Mouse (Mus musculus) neural tube, embryonic 13.5 days (tissue): ENCODE results near the gene Cx3cl1. TPM values are rescaled to one million over a fixed set of nuclear protein-coding genes. Genes with fewer than 3 reads are reported as not detected.

Source experiments
- ATAC-seq: fragments of 200-750 bp; cut with Nextera tagmentation; 2 replicates; pipeline ENCODE4 v1.8.0; 2017; ENCODE audit warnings: low read depth, mild to moderate bottlenecking, moderate TSS enrichment, moderate library complexity
- H3K27ac ChIP-seq: fragments of 300-500 bp; sonication (generic); replicated peaks from 2 replicates; pipeline ENCODE4 v1.5.1; 2015; ENCODE audit warnings: moderate library complexity, mild to moderate bottlenecking, inconsistent platforms
- H3K27me3 ChIP-seq: fragments of 300-500 bp; sonication (generic); 2 replicates; pipeline ENCODE4 v1.6.1; 2015; ENCODE audit warnings: mild to moderate bottlenecking, inconsistent platforms
- H3K36me3 ChIP-seq: fragments of 300-500 bp; sonication (generic); 2 replicates; pipeline ENCODE4 v1.6.1; 2015; ENCODE audit warnings: mild to moderate bottlenecking, inconsistent platforms
- H3K4me1 ChIP-seq: fragments of 300-500 bp; sonication (generic); replicated peaks from 2 replicates; pipeline ENCODE4 v1.6.1; 2015; ENCODE audit warnings: inconsistent platforms
- H3K4me2 ChIP-seq: fragments of 300-500 bp; sonication (generic); 2 replicates; pipeline ENCODE4 v1.6.1; 2015; ENCODE audit warnings: inconsistent platforms, mild to moderate bottlenecking, moderate library complexity
- H3K4me3 ChIP-seq: fragments of 300-500 bp; sonication (generic); 2 replicates; pipeline ENCODE4 v1.5.1; 2015; ENCODE audit warnings: mild to moderate bottlenecking, inconsistent platforms
- H3K9ac ChIP-seq: fragments of 300-500 bp; sonication (generic); 2 replicates; pipeline ENCODE4 v1.6.1; 2015; ENCODE audit warnings: moderate library complexity, mild to moderate bottlenecking, inconsistent platforms
- H3K9me3 ChIP-seq: fragments of 300-500 bp; sonication (generic); 2 replicates; pipeline ENCODE4 v1.6.1; 2016; ENCODE audit warnings: inconsistent platforms
- WGBS: fragments of 180-500 bp; shearing (Covaris S2); methylation state at CpG from one replicate; pipeline ENCODE4 v1.1.7; 2015; 5-methylcytosine and 5-hydroxymethylcytosine counted together
- polyA plus RNA-seq: library from polyadenylated mRNA; unstranded; fragments of >200 nt; fragmentation: Nextera tagmentation; extraction: Ambion mirVana; gene quantifications from 2 replicates; pipeline ENCODE4 v1.2.1, GENCODE M21; 2015

Cx3cl1 gene
- polyA plus RNA-seq, 1 experiment from 2014 or later, result 17.9 TPM

GRCm38 (mm10) chr8:94807506-94807905, 35.7 kb downstream of the Cx3cl1 start:
- no peak overlapping the region for H3K4me2 ChIP-seq
- H3K36me3 ChIP-seq, result no peaks in the 10 kb centered on the region
- H3K4me1 ChIP-seq, result peaks cover 9% of the 10 kb centered on the region; the same call in 1 of the 2 replicates
- H3K9me3 ChIP-seq, result no peaks in the 10 kb centered on the region
- no peak overlapping the region for H3K27ac ChIP-seq
- no peak for ATAC-seq
- no peak overlapping the region for H3K4me3 ChIP-seq
- WGBS, result 43% methylated on average over 7 of the region's 7 CpGs
- no peak overlapping the region for H3K9ac ChIP-seq
- H3K27me3 ChIP-seq, result no peaks in the 10 kb centered on the region; the same call in 1 of the 2 replicates

GRCm38 (mm10) chr8:94808372-94808771, 36.6 kb downstream of the Cx3cl1 start:
- 80% methylated on average over 6 of the region's 6 CpGs for WGBS
- Histone ChIP-seq H3K9me3 (no peaks in the 10 kb centered on the region), H3K4me1 (peaks cover 11% of the 10 kb centered on the region; the same call in 1 of the 2 replicates)

GRCm38 (mm10) chr8:94810153-94810552, 38.3 kb downstream of the Cx3cl1 start, which contains the start of gene Ccl17:
Gene Ccl17, plus strand, starts transcription at chr8:94810453.
- no peak within 1 kb of the TSS for H3K9ac ChIP-seq
- H3K4me2 ChIP-seq, result no peak within 1 kb of the TSS
- H3K4me3 ChIP-seq, result no peak within 1 kb of the TSS
- peaks cover 11% of the 10 kb centered on the region; the same call in 1 of the 2 replicates for H3K4me1 ChIP-seq
- H3K36me3 ChIP-seq, result no peaks in the 10 kb centered on the region
- no peak within 1 kb of the TSS for H3K27ac ChIP-seq
- 79% methylated on average over 3 of the region's 3 CpGs for WGBS
- no peak for ATAC-seq
- no peaks in the 10 kb centered on the region; the same call in 1 of the 2 replicates for H3K27me3 ChIP-seq
- H3K9me3 ChIP-seq, result no peaks in the 10 kb centered on the region

More at GRCm38 (mm10) chr8:94808372-94808771, 36.6 kb downstream of the Cx3cl1 start:
- Histone ChIP-seq H3K27ac (no peak overlapping the region), H3K9ac (no peak overlapping the region), H3K4me3 (no peak overlapping the region), H3K27me3 (no peaks in the 10 kb centered on the region; the same call in 1 of the 2 replicates), H3K4me2 (no peak overlapping the region), H3K36me3 (no peaks in the 10 kb centered on the region)
- no peak for ATAC-seq

- no peak overlapping the region for H3K4me2 ChIP-seq
- no peaks in the 10 kb centered on the region; the same call in 1 of the 2 replicates for H3K27me3 ChIP-seq
- no peak for ATAC-seq
- no peaks in the 10 kb centered on the region for H3K9me3 ChIP-seq
- WGBS, result 85% methylated on average over 5 of the region's 5 CpGs
- no peaks in the 10 kb centered on the region for H3K36me3 ChIP-seq
- H3K9ac ChIP-seq, result no peak overlapping the region
- H3K4me1 ChIP-seq, result peaks cover 11% of the 10 kb centered on the region; the same call in 1 of the 2 replicates
- H3K4me3 ChIP-seq, result no peak overlapping the region
- H3K27ac ChIP-seq, result no peak overlapping the region
These were observed 39.0 kb downstream of the Cx3cl1 start for GRCm38 (mm10) chr8:94810855-94811254.

GRCm38 (mm10) chr8:94811654-94812053, 39.8 kb downstream of the Cx3cl1 start:
- WGBS, result 76% methylated on average over 6 of the region's 6 CpGs
- H3K4me1 ChIP-seq, result peaks cover 8% of the 10 kb centered on the region; the same call in 1 of the 2 replicates
- no peaks in the 10 kb centered on the region for H3K27me3 ChIP-seq
- H3K9ac ChIP-seq, result no peak overlapping the region; the same call in 1 of the 2 replicates
- no peak overlapping the region for H3K4me3 ChIP-seq
- ATAC-seq, result no peak
- H3K9me3 ChIP-seq, result no peaks in the 10 kb centered on the region
- no peaks in the 10 kb centered on the region for H3K36me3 ChIP-seq
- H3K4me2 ChIP-seq, result no peak overlapping the region
- no peak overlapping the region for H3K27ac ChIP-seq

- Histone ChIP-seq H3K4me1 (peaks cover 5% of the 10 kb centered on the region; the same call in 1 of the 2 replicates), H3K9me3 (no peaks in the 10 kb centered on the region), H3K36me3 (no peaks in the 10 kb centered on the region), H3K9ac (peak overlapping the region; percentile 54; the same call in 1 of the 2 replicates), H3K27ac (peak overlapping the region; percentile 61), H3K27me3 (no peaks in the 10 kb centered on the region), H3K4me2 (peak overlapping the region; percentile 43), H3K4me3 (peak overlapping the region; percentile 20; the same call in 1 of the 2 replicates)
- ATAC-seq, result peak; percentile 71
- WGBS, result 27% methylated on average over 6 of the region's 6 CpGs
These were observed 40.9 kb downstream of the Cx3cl1 start for GRCm38 (mm10) chr8:94812645-94813098.

- H3K27me3 ChIP-seq, result no peaks in the 10 kb centered on the region
- ATAC-seq, result no peak
- H3K4me2 ChIP-seq, result no peak overlapping the region
- H3K27ac ChIP-seq, result no peak overlapping the region
- no peak overlapping the region for H3K4me3 ChIP-seq
- WGBS, result 0% methylated on average over 1 of the region's 1 CpGs
- no peaks in the 10 kb centered on the region for H3K9me3 ChIP-seq
- no peak overlapping the region for H3K9ac ChIP-seq
- 0 out of 2 replicates have a peak, but pooled peaks cover 1% of the 10 kb centered on the region for H3K36me3 ChIP-seq
- H3K4me1 ChIP-seq, result peaks cover 5% of the 10 kb centered on the region; the same call in 1 of the 2 replicates
These were observed 42.7 kb downstream of the Cx3cl1 start for GRCm38 (mm10) chr8:94814556-94814955.

- Histone ChIP-seq H3K9ac (no peak overlapping the region), H3K27me3 (no peaks in the 10 kb centered on the region), H3K9me3 (no peaks in the 10 kb centered on the region), H3K27ac (no peak overlapping the region), H3K4me1 (no peaks in the 10 kb centered on the region), H3K4me3 (no peak overlapping the region), H3K4me2 (no peak overlapping the region), H3K36me3 (peaks cover 31% of the 10 kb centered on the region)
- no peak for ATAC-seq
- 89% methylated on average over 11 of the region's 11 CpGs for WGBS
These were observed 46.1 kb downstream of the Cx3cl1 start for GRCm38 (mm10) chr8:94817933-94818332.

GRCm38 (mm10) chr8:94819671-94820179, 47.9 kb downstream of the Cx3cl1 start:
- H3K9ac ChIP-seq, result no peak overlapping the region
- H3K4me1 ChIP-seq, result no peaks in the 10 kb centered on the region
- no peaks in the 10 kb centered on the region for H3K27me3 ChIP-seq
- 90% methylated on average over 6 of the region's 6 CpGs for WGBS
- no peaks in the 10 kb centered on the region for H3K9me3 ChIP-seq
- H3K27ac ChIP-seq, result no peak overlapping the region
- peaks cover 49% of the 10 kb centered on the region for H3K36me3 ChIP-seq
- no peak for ATAC-seq
- no peak overlapping the region for H3K4me3 ChIP-seq
- H3K4me2 ChIP-seq, result no peak overlapping the region

- WGBS, result 89% methylated on average over 7 of the region's 7 CpGs
- peaks cover 55% of the 10 kb centered on the region for H3K36me3 ChIP-seq
These were observed 48.7 kb downstream of the Cx3cl1 start for GRCm38 (mm10) chr8:94820553-94820952.

GRCm38 (mm10) chr8:94821381-94821780, 49.6 kb downstream of the Cx3cl1 start:
- Histone ChIP-seq H3K27ac (no peak overlapping the region), H3K36me3 (peaks cover 59% of the 10 kb centered on the region), H3K27me3 (no peaks in the 10 kb centered on the region), H3K9me3 (no peaks in the 10 kb centered on the region), H3K9ac (no peak overlapping the region), H3K4me3 (no peak overlapping the region), H3K4me2 (no peak overlapping the region), H3K4me1 (no peaks in the 10 kb centered on the region)
- no peak for ATAC-seq
- 98% methylated on average over 2 of the region's 2 CpGs for WGBS

More at GRCm38 (mm10) chr8:94820553-94820952, 48.7 kb downstream of the Cx3cl1 start:
- Histone ChIP-seq H3K27ac (no peak overlapping the region), H3K4me2 (no peak overlapping the region), H3K4me3 (no peak overlapping the region), H3K9ac (no peak overlapping the region), H3K4me1 (no peaks in the 10 kb centered on the region), H3K27me3 (no peaks in the 10 kb centered on the region), H3K9me3 (no peaks in the 10 kb centered on the region)
- no peak for ATAC-seq

- H3K27me3 ChIP-seq, result no peaks in the 10 kb centered on the region
- H3K9me3 ChIP-seq, result no peaks in the 10 kb centered on the region
- no peaks in the 10 kb centered on the region for H3K4me1 ChIP-seq
- ATAC-seq, result peak; percentile 71
- H3K27ac ChIP-seq, result peak overlapping the region; percentile 29
- H3K9ac ChIP-seq, result peak overlapping the region; percentile 0; the same call in 1 of the 2 replicates
- no peak overlapping the region for H3K4me2 ChIP-seq
- peaks cover 71% of the 10 kb centered on the region for H3K36me3 ChIP-seq
- H3K4me3 ChIP-seq, result no peak overlapping the region
- 79% methylated on average over 23 of the region's 23 CpGs for WGBS
These were observed 51.1 kb downstream of the Cx3cl1 start for GRCm38 (mm10) chr8:94822637-94823560.
